Mouse (Mus musculus) embryonic facial prominence, embryonic 15.5 days (tissue): ENCODE measurements around the gene Zp1. TPM values are rescaled to one million over a fixed set of nuclear protein-coding genes. Genes with fewer than 3 reads are reported as not detected.

Experiments
- ATAC-seq: fragments of 200-750 bp; cut with Nextera tagmentation; 2 replicates; pipeline ENCODE4 v1.8.0; 2017; ENCODE audit warnings: low read depth, moderate TSS enrichment; ENCODE audit not compliant: insufficient number of reproducible peaks, low FRiP score, low TSS enrichment
- H3K27ac ChIP-seq: fragments of 300-500 bp; sonication (generic); replicated peaks from 2 replicates; pipeline ENCODE4 v1.5.1; 2015; ENCODE audit warnings: mild to moderate bottlenecking, inconsistent platforms
- H3K27me3 ChIP-seq: fragments of 300-500 bp; sonication (generic); 2 replicates; pipeline ENCODE4 v1.6.1; 2015; ENCODE audit warnings: inconsistent platforms
- H3K36me3 ChIP-seq: fragments of 300-500 bp; sonication (generic); 2 replicates; pipeline ENCODE4 v1.6.1; 2015; ENCODE audit warnings: mild to moderate bottlenecking, inconsistent platforms
- H3K4me1 ChIP-seq: fragments of 300-500 bp; sonication (generic); 2 replicates; pipeline ENCODE4 v1.6.1; 2015; ENCODE audit warnings: inconsistent platforms
- H3K4me2 ChIP-seq: fragments of 300-500 bp; sonication (generic); replicated peaks from 2 replicates; pipeline ENCODE4 v1.6.1; 2015; ENCODE audit warnings: mild to moderate bottlenecking, inconsistent platforms
- H3K4me3 ChIP-seq: fragments of 300-500 bp; sonication (generic); replicated peaks from 2 replicates; pipeline ENCODE4 v1.5.1; 2015; ENCODE audit warnings: mild to moderate bottlenecking, inconsistent platforms
- H3K9ac ChIP-seq: fragments of 300-500 bp; sonication (generic); 2 replicates; pipeline ENCODE4 v1.6.1; 2015; ENCODE audit warnings: inconsistent platforms
- H3K9me3 ChIP-seq: fragments of 300-500 bp; sonication (generic); replicated peaks from 2 replicates; pipeline ENCODE4 v1.6.1; 2016; ENCODE audit warnings: inconsistent platforms
- WGBS: fragments of 180-500 bp; shearing (Covaris S2); methylation state at CpG from one replicate; pipeline ENCODE4 v1.1.7; 2015; 5-methylcytosine and 5-hydroxymethylcytosine counted together
- polyA plus RNA-seq: library from polyadenylated mRNA; unstranded; fragments of >200 nt; fragmentation: Nextera tagmentation; extraction: Ambion mirVana; gene quantifications from 2 replicates; pipeline ENCODE4 v1.2.1, GENCODE M21; 2015

Zp1 gene
- polyA plus RNA-seq, 1 experiment from 2014 or later = not detected

DNA sequence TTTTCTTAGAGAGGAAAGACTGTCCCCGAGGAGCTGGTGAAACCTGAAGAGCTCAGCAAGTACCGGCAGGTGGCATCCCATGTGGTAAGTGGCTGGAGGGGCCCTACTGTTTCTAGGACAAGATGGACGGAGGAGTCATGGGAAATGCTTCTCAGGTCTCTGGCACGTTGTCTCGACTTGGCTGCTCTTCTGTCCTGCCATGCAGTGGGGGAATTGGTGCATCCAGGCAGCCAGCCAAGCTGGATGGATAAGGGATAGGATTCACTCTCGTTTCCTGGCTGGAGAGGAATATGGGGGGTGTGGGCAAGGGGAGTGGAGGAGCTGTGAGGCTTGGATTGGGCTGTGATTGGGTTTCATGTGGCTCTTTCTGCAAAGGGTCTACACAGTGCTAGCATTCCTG is 20.1 kb downstream of the Zp1 start:
- H3K9me3 ChIP-seq = no peaks in the 10 kb centered on the region

DNA sequence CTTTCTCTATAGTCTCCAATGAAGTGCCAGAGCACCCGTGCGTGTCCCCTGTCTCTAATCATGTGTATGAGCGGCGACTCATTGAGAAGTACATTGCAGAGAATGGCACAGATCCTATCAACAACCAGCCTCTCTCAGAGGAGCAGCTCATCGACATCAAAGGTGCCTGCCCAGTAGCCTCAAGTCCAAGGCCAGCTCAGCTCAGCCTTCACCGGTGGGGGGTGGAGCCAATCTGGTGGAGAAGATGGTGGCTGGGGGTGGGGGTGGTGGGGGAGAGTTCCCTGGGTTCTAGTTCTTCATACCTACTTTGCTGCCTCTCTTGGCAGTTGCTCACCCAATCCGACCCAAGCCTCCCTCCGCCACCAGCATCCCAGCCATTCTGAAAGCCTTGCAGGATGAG is 22.9 kb downstream of the Zp1 start:
- 82% methylated on average over 8 of the region's 8 CpGs for WGBS
- no peak for ATAC-seq
- Histone ChIP-seq H3K4me3 (no peak overlapping the region), H3K27ac (no peak overlapping the region), H3K27me3 (no peaks in the 10 kb centered on the region), H3K4me1 (peaks cover 12% of the 10 kb centered on the region), H3K9ac (no peak overlapping the region), H3K9me3 (no peaks in the 10 kb centered on the region), H3K4me2 (no peak overlapping the region), H3K36me3 (peaks cover 48% of the 10 kb centered on the region)

More for the DNA sequence above, 20.1 kb downstream of the Zp1 start:
- Histone ChIP-seq H3K27ac (no peak overlapping the region), H3K9ac (no peak overlapping the region), H3K36me3 (peaks cover 75% of the 10 kb centered on the region), H3K27me3 (no peaks in the 10 kb centered on the region), H3K4me3 (no peak overlapping the region), H3K4me1 (peaks cover 18% of the 10 kb centered on the region), H3K4me2 (no peak overlapping the region)
- ATAC-seq = no peak
- 76% methylated on average over 6 of the region's 6 CpGs for WGBS

DNA sequence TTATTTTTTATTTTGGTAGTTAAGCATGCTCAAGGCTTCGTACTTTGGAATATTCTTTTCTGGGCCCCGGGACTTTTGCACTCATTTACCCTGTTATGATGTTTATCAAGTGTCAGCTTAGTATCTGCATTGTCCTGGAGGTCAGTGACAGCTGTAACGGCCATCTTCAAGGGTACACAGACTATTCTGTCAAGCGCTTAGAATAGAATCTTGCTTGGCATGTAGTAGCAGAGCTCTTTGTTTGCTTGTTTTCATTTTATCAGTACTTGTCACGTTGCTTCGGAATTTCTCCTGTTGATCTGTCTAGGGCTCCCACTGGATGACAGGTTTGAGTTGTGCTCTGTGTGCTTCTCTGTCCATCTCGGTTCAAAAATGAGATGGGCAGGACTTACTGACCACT is 23.6 kb downstream of the Zp1 start:
- Histone ChIP-seq H3K9ac (peak overlapping the region; percentile 90; the same call in 1 of the 2 replicates), H3K4me2 (peak overlapping the region; percentile 66; the same call in 1 of the 2 replicates), H3K9me3 (no peaks in the 10 kb centered on the region), H3K4me1 (peaks cover 12% of the 10 kb centered on the region), H3K27me3 (no peaks in the 10 kb centered on the region), H3K27ac (no peak overlapping the region), H3K4me3 (peak overlapping the region; percentile 95; the same call in 1 of the 2 replicates), H3K36me3 (peaks cover 41% of the 10 kb centered on the region)
- 82% methylated on average over 7 of the region's 7 CpGs for WGBS
- ATAC-seq = no peak

DNA sequence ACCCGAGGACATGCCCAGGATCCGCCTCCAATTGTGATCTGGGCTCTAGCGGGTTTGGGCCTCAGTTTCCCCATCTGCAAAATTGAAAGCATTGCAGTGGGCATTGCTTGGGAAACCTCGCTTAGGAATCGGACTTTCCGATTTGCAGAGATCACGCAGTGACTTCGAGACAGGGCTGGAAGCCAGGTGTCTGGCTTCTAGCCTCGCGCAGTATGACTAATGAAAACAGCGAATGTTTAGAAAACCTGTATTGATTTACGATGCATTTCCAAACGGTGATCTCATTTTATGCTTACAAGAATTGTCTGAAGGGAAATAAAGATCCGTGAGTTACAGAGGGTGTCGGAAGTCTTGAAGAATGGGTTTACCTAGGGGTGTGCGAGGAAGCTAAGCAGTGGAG is 24.7 kb downstream of the Zp1 start:
- H3K27ac ChIP-seq = peak overlapping the region; percentile 95
- 1% methylated on average over 16 of the region's 16 CpGs for WGBS
- peak overlapping the region; percentile 95 for H3K4me3 ChIP-seq
- H3K27me3 ChIP-seq = no peaks in the 10 kb centered on the region
- H3K9me3 ChIP-seq = no peaks in the 10 kb centered on the region
- H3K4me1 ChIP-seq = peaks cover 12% of the 10 kb centered on the region
- H3K4me2 ChIP-seq = peak overlapping the region; percentile 66
- peak overlapping the region; percentile 90 for H3K9ac ChIP-seq
- peaks cover 30% of the 10 kb centered on the region for H3K36me3 ChIP-seq
- ATAC-seq = no peak

DNA sequence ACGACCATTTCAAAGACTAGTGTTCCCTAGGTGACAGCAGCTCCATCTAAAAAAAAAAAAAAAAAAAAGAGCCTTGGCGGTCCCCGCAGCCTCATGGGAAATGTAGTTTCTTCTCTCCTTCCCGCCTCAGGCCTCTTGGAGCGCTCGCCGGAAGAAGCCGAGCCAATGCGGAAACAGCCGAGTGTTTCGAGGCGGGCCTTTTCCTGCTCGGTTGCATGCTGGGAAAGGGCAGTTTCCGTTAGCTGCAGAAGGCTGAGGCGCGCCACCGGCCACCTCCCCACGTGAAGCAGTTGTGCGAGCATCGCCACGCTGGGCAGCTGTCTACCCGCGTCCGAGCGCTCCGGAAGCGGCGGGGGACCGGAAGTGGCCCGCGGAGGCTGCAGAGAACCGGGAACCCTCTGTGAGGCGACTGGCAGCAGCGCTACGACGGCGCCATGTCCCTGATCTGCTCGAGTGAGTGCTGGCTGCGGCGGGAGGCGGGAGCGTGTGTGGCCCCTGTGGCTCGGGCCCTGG is 25.4 kb downstream of the Zp1 start, which contains the start of gene Prpf19:
Prpf19 (plus strand) TSS at position 216 of the 513 bp plus-strand sequence.
- Histone ChIP-seq H3K4me3 (peak within 1 kb of the TSS; percentile 95), H3K36me3 (peaks cover 24% of the 10 kb centered on the region), H3K4me1 (peaks cover 12% of the 10 kb centered on the region), H3K9ac (peak within 1 kb of the TSS; percentile 90), H3K27ac (peak within 1 kb of the TSS; percentile 95), H3K9me3 (no peaks in the 10 kb centered on the region), H3K27me3 (no peaks in the 10 kb centered on the region), H3K4me2 (peak within 1 kb of the TSS; percentile 66)
- under 1% methylated on average over 43 of the region's 43 CpGs for WGBS
- peak; percentile 93 for ATAC-seq

DNA sequence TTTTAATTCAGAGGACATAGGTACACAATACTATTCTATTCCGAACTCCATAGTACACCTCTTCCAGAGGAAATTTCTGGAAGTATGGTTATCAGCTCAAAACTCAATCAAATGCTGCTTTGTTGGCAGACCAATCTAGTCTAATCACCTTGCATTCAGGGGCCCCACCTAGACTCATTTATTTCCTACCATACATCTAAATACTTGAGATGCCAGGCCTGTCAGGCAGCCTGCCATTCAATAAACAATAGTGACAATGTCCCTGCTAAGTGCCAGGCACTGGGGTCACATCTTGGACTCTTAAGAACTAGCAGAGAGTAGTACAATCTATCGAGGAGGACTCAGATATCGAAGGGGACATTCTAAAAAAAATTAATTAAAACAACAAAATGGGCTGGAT is 28.2 kb downstream of the Zp1 start:
- Histone ChIP-seq H3K4me2 (no peak overlapping the region), H3K27me3 (no peaks in the 10 kb centered on the region), H3K4me3 (no peak overlapping the region), H3K4me1 (peaks cover 12% of the 10 kb centered on the region), H3K9ac (no peak overlapping the region), H3K36me3 (no peaks in the 10 kb centered on the region; the same call in 1 of the 2 replicates), H3K27ac (no peak overlapping the region), H3K9me3 (no peaks in the 10 kb centered on the region)
- WGBS = 90% methylated on average over 3 of the region's 3 CpGs
- no peak for ATAC-seq

DNA sequence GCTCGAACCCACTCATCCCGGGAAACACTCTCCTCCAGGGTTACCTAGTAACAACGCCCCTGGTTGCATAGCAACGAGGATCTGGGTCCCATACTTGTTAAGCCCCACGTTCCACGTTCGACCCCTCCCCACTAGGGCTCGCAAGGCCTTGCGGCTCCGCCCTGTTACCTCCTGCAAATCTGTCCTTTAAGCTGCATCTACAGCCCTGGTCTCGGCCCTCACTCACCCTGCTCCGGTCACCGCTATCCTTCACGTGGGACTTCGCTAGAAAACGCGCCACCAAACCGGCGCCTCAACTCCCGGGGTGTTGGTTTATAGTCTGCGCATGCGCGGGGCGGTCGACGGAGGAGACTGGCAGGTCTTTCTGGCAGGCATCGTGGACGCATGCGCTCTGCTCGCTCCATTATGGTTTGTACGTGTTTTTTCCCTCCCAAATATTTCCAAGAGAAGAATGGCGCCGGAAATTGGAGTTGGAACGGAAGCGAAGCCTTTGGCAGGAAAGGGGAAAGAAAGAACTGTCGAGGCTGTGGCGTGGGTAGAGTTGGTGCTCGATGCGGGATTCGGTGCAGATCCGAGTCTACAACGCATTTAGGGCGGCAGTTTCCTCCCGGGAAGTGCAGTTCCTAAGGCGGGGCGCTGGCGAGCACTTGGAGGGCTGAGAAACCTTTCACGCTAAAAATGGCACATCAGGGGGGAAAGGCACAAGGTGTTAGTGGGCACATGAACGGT is 38.8 kb downstream of the Zp1 start, which contains the start of gene Tmem109:
Tmem109 (minus strand) TSS at position 576 of the 729 bp plus-strand sequence.
- H3K4me3 ChIP-seq = peak within 1 kb of the TSS; percentile 75
- H3K27me3 ChIP-seq = no peaks in the 10 kb centered on the region
- peaks cover 29% of the 10 kb centered on the region for H3K4me1 ChIP-seq
- peak; percentile 88 for ATAC-seq
- H3K9ac ChIP-seq = peak within 1 kb of the TSS; percentile 41
- peak within 1 kb of the TSS; percentile 92 for H3K4me2 ChIP-seq
- WGBS = under 1% methylated on average over 49 of the region's 49 CpGs
- peak within 1 kb of the TSS; percentile 96 for H3K27ac ChIP-seq
- H3K36me3 ChIP-seq = peaks cover 4% of the 10 kb centered on the region; the same call in 1 of the 2 replicates
- no peaks in the 10 kb centered on the region for H3K9me3 ChIP-seq

DNA sequence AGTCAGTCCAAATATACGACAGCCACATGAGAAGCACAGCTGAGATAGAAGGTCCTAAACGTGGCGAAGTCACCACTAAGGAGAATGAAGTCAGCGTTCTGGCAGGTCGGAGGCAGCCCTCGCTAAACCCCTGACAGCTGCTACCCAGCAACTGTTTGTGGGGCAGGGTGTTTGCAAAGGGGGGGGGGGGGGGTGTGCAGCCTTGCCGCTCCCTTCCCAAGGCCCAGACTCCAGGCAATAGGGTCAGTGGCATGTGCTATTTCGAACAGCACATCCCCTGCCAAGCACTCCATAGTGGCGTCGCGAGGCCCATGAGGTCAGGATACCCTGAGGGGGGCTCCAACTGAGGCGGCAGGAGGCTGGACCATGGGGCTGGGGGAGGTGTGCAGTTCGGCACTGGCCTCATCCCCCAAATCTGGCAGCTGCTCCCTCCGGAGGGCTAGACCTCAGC is 39.4 kb downstream of the Zp1 start:
- H3K4me3 ChIP-seq = peak overlapping the region; percentile 75
- ATAC-seq = peak; percentile 68
- H3K27ac ChIP-seq = peak overlapping the region; percentile 96
- H3K9me3 ChIP-seq = no peaks in the 10 kb centered on the region
- WGBS = under 1% methylated on average over 14 of the region's 14 CpGs
- H3K36me3 ChIP-seq = peaks cover 4% of the 10 kb centered on the region; the same call in 1 of the 2 replicates
- no peaks in the 10 kb centered on the region for H3K27me3 ChIP-seq
- H3K4me1 ChIP-seq = peaks cover 30% of the 10 kb centered on the region
- peak overlapping the region; percentile 92 for H3K4me2 ChIP-seq
- H3K9ac ChIP-seq = peak overlapping the region; percentile 41

DNA sequence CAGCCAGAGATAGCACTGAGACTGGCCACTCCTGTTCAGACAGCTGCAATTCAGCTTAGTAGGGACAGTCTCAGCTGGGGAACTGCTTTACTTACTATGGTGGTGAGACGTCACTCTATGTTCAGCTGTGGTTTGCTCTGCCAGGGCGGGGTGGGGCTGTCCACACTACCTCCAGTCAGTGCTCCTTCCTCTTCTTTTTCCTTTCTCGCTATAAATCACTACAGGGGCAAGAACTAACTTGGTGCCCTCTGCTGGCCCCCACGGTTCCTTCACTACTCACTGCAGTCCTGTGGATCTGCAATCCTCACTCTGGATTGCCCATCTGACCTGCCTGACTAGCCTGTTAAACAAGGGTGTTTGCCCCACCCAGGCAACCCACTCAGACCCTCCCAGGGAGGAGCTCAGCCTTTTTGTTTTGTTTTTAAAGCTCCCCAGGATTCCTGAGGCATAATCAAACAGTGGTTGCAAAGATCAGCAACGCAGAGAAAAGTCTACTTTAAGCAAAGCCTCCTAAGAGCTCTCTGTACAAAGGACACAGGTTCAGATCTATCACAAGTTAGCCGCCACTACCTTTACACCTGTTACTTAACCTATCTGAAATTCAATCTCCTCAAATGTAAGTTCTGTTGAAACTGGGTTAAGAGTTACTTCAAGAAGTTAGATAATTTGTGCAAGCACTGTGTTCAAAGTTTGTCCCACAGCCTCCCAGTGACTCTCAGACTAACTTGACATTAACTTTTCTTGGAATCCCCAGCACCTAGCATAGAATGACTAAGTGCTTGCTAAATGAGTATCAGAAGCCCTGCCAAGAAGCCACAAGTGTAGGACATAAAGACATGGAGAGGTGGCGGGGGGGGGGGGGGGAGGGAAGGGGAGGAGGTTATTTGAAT is 40.1 kb downstream of the Zp1 start:
- 37% methylated on average over 6 of the region's 7 CpGs for WGBS
- H3K36me3 ChIP-seq = peaks cover 4% of the 10 kb centered on the region; the same call in 1 of the 2 replicates
- H3K27me3 ChIP-seq = no peaks in the 10 kb centered on the region
- peak overlapping the region; percentile 96 for H3K27ac ChIP-seq
- H3K4me3 ChIP-seq = peak overlapping the region; percentile 75
- peak; percentile 30 for ATAC-seq
- H3K9ac ChIP-seq = no peak overlapping the region
- no peaks in the 10 kb centered on the region for H3K9me3 ChIP-seq
- H3K4me1 ChIP-seq = peaks cover 32% of the 10 kb centered on the region
- peak overlapping the region; percentile 92 for H3K4me2 ChIP-seq

DNA sequence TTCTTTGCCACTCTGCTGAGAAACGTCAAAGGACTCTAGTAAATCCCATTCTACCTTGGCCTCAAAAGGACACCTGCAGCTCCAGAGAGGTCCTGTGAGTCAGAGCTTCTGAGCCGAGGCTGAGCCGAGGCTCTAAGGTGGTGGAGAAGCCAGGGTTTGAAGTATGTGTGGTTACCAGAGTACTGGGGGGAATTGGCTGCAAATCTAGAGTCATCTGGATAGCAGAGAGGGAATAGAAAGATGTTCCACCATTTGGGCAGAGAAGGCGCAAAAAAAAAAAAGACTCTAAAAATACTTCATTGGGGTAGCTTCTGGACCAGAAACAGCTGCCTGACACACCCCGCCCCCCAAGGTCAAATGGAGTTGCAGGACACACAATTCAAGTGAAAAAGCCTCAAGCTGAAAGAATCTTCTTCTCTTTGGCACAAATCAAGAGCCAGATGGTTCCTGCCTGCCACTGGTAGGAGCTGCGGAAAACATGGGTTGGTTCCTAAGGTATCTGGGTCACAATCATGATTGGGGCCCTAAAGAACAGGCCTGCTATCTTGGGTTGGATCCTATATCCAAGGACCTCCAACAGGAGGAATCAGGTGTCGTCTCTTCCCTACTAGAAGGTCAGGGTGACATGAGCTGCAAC is 42.1 kb downstream of the Zp1 start:
- H3K4me1 ChIP-seq = peaks cover 32% of the 10 kb centered on the region
- H3K9ac ChIP-seq = no peak overlapping the region
- ATAC-seq = no peak
- WGBS = 79% methylated on average over 7 of the region's 7 CpGs
- H3K4me2 ChIP-seq = no peak overlapping the region
- no peaks in the 10 kb centered on the region for H3K27me3 ChIP-seq
- no peak overlapping the region for H3K27ac ChIP-seq
- H3K36me3 ChIP-seq = peaks cover 15% of the 10 kb centered on the region
- no peak overlapping the region for H3K4me3 ChIP-seq
- no peaks in the 10 kb centered on the region for H3K9me3 ChIP-seq
